Mouse (Mus musculus) lung, adult 2 months (tissue): ENCODE data around the gene Usp39.

Experiments used
- CTCF ChIP-seq: fragments of 200-500 bp; IDR thresholded peaks from 2 replicates; pipeline ENCODE4 v1.5.1; 2011; ENCODE audit warnings: mild to moderate bottlenecking, low read length, control low read depth; ENCODE audit not compliant: insufficient read depth
- POLR2A ChIP-seq: fragments of 200-500 bp; IDR thresholded peaks from 2 replicates; pipeline ENCODE4 v1.6.1; 2011; ENCODE audit warnings: low read depth, mild to moderate bottlenecking, control low read depth, low read length, borderline replicate concordance; ENCODE audit errors: extremely low read depth

GRCm38 (mm10) chr6:72345074-72345567, at the start of gene Usp39:
- TF ChIP-seq CTCF (no peak), POLR2A (peak; percentile 81)
